Comparison of ENCODE assay signal across 10 mouse cellular contexts in genomic region chr5:120231435-120232147, GRCm38 (mm10).
A peak's percentile ranks its signal among the peaks of the same experiment; 100 is the strongest.
DNase-seq lines count a peak whose midpoint lies in the region; ATAC-seq lines count a peak whose summit lies in the region.
"Had no signal": no experiment of that assay in that cellular context is flagged by ENCODE, and none has a peak within 500 bp of the region (broad histone marks: within the 10 kb centered on the region; RNA-seq: fewer than 3 reads in every experiment).

No protein-coding gene starts in this region.

- H3K27ac ChIP-seq in embryonic facial prominence, embryonic 14.5 days (replicated peaks; ENCODE audit: low read depth, low read length), result no peak overlapping the region
- H3K27ac ChIP-seq in hindbrain, embryonic 15.5 days (replicated peaks), result peak overlapping the region; percentile 93
- H3K27ac ChIP-seq in neural tube, embryonic 11.5 days (ENCODE audit: low read depth, low read length), result peak overlapping the region; percentile 76

- no peaks in the 10 kb centered on the region for H3K36me3 ChIP-seq in embryonic facial prominence, embryonic 14.5 days (ENCODE audit: control insufficient read depth, insufficient read depth, low read length)
- H3K36me3 ChIP-seq in hindbrain, embryonic 15.5 days, result no peaks in the 10 kb centered on the region
- no peaks in the 10 kb centered on the region for H3K36me3 ChIP-seq in neural tube, embryonic 11.5 days (ENCODE audit: control insufficient read depth, insufficient read depth, low read length)

- WGBS in embryonic facial prominence, embryonic 14.5 days, result 2% methylated on average over 24 of the region's 25 CpGs
- WGBS in hindbrain, embryonic 15.5 days, result under 1% methylated on average over 25 of the region's 25 CpGs
- WGBS in neural tube, embryonic 11.5 days, result 6% methylated on average over 25 of the region's 25 CpGs

- intact Hi-C loops in left cerebral cortex, postnatal 4 days (cut with DNase I), result no loop called here
- intact Hi-C loops in left cerebral cortex, postnatal 25 days (cut with DNase I), result no loop called here

- peak overlapping the region; percentile 51 for H3K4me2 ChIP-seq in embryonic facial prominence, embryonic 14.5 days (ENCODE audit: low read depth, low read length)
- H3K4me2 ChIP-seq in hindbrain, embryonic 15.5 days, result peak overlapping the region; percentile 48
- H3K4me2 ChIP-seq in neural tube, embryonic 11.5 days (ENCODE audit: low read depth), result peak overlapping the region; percentile 46

- ATAC-seq in embryonic facial prominence, embryonic 14.5 days (ENCODE audit: low read depth), result peak; percentile 62; the same call in 1 of the 2 replicates
- ATAC-seq in hindbrain, embryonic 15.5 days (ENCODE audit: low FRiP score, low read depth), result peak; percentile 71
- ATAC-seq in neural tube, embryonic 11.5 days (ENCODE audit: insufficient read depth, low FRiP score, low TSS enrichment), result peak; percentile 56
- ATAC-seq: Patski had no signal

- peak; percentile 83 for DNase-seq in left cerebral cortex, postnatal 4 days
- DNase-seq in left cerebral cortex, postnatal 25 days (ENCODE audit: low spot score in 2 of 2), result no peak
- peak; percentile 79 for DNase-seq in embryonic facial prominence, embryonic 14.5 days (ENCODE audit: low spot score)
- peak; percentile 88 for DNase-seq in neural tube, embryonic 11.5 days (ENCODE audit: low spot score)
- DNase-seq in cerebellum, adult 8-10 months, result no peak
- no peak for DNase-seq in adrenal gland, adult 8-10 months
- no peak for DNase-seq in ovary, postnatal 14 days (ENCODE audit: low spot score)
- DNase-seq: kidney, postnatal 14 days had no signal

- peak overlapping the region; percentile 40; the same call in 1 of the 2 replicates for H3K9ac ChIP-seq in embryonic facial prominence, embryonic 14.5 days (ENCODE audit: low read depth, low read length)
- peak overlapping the region; percentile 39; the same call in 1 of the 2 replicates for H3K9ac ChIP-seq in hindbrain, embryonic 15.5 days
- peak overlapping the region; percentile 41 for H3K9ac ChIP-seq in neural tube, embryonic 11.5 days (ENCODE audit: low read length)

- H3K4me1 ChIP-seq in embryonic facial prominence, embryonic 14.5 days (ENCODE audit: control insufficient read depth, insufficient read depth, low read length), result no peaks in the 10 kb centered on the region
- H3K4me1 ChIP-seq in hindbrain, embryonic 15.5 days (replicated peaks), result peaks cover 34% of the 10 kb centered on the region
- H3K4me1 ChIP-seq in neural tube, embryonic 11.5 days (ENCODE audit: control insufficient read depth, insufficient read depth, low read length), result peaks cover 10% of the 10 kb centered on the region

- no peaks in the 10 kb centered on the region for H3K9me3 ChIP-seq in embryonic facial prominence, embryonic 14.5 days (ENCODE audit: control insufficient read depth, low read length)
- no peaks in the 10 kb centered on the region for H3K9me3 ChIP-seq in hindbrain, embryonic 15.5 days
- no peaks in the 10 kb centered on the region for H3K9me3 ChIP-seq in neural tube, embryonic 11.5 days (ENCODE audit: control insufficient read depth, low read length)

- no peaks in the 10 kb centered on the region; the same call in 1 of the 2 replicates for H3K27me3 ChIP-seq in embryonic facial prominence, embryonic 14.5 days (replicated peaks; ENCODE audit: control insufficient read depth, insufficient read depth, low read length)
- no peaks in the 10 kb centered on the region for H3K27me3 ChIP-seq in hindbrain, embryonic 15.5 days
- H3K27me3 ChIP-seq in neural tube, embryonic 11.5 days (ENCODE audit: control insufficient read depth, insufficient read depth, low read length), result 0 out of 2 replicates have a peak, but pooled peaks cover 2% of the 10 kb centered on the region

- no peak overlapping the region; the same call in 1 of the 2 replicates for H3K4me3 ChIP-seq in embryonic facial prominence, embryonic 14.5 days (ENCODE audit: low read depth, low read length)
- H3K4me3 ChIP-seq in hindbrain, embryonic 15.5 days, result peak overlapping the region; percentile 10; the same call in 1 of the 2 replicates
- H3K4me3 ChIP-seq in neural tube, embryonic 11.5 days (ENCODE audit: low read depth, low read length), result no peak overlapping the region

Comparison
In these comparisons a context has a peak if more than half of its experiments do, and no peak if none do; other contexts are left out.
1. DNase-seq: peak in left cerebral cortex, postnatal 4 days (single experiment), embryonic facial prominence, embryonic 14.5 days (single experiment) and neural tube, embryonic 11.5 days (single experiment); none in left cerebral cortex, postnatal 25 days (0 of 2), cerebellum, adult 8-10 months (single experiment), adrenal gland, adult 8-10 months (single experiment) and ovary, postnatal 14 days (single experiment).
2. Peak in every context shown above with its lines, with median percentiles within 50 percentile points of each other: ATAC-seq, H3K4me2 ChIP-seq and H3K9ac ChIP-seq.